Mouse (Mus musculus) embryonic facial prominence, embryonic 10.5 days (tissue): ENCODE measurements at regions not wholly inside any gene's neighbourhood (a gene's known extent, or its start where the extent isn't known, plus 50 kb on each side); places are given as distances from the start of the nearest gene placed in this dataset.

Source experiments
- DNase-seq: peaks from one replicate; pipeline ENCODE4 v3.0.0-alpha.2; 2017; ENCODE audit warnings: low spot score
- H3K27ac ChIP-seq: fragments of 300-500 bp; sonication (generic); replicated peaks from 2 replicates; pipeline ENCODE4 v1.5.1; 2016; ENCODE audit warnings: mild to moderate bottlenecking
- H3K27me3 ChIP-seq: fragments of 300-500 bp; sonication (generic); replicated peaks from 2 replicates; pipeline ENCODE4 v1.6.1; 2016; ENCODE audit warnings: low read depth, mild to moderate bottlenecking; ENCODE audit not compliant: poor library complexity, severe bottlenecking
- H3K36me3 ChIP-seq: fragments of 300-500 bp; sonication (generic); replicated peaks from 2 replicates; pipeline ENCODE4 v1.6.1; 2016; ENCODE audit warnings: mild to moderate bottlenecking, moderate library complexity
- H3K4me1 ChIP-seq: fragments of 300-500 bp; sonication (generic); 2 replicates; pipeline ENCODE4 v1.6.1; 2016
- H3K4me3 ChIP-seq: fragments of 300-500 bp; sonication (generic); 2 replicates; pipeline ENCODE4 v1.5.1; 2016; ENCODE audit warnings: mild to moderate bottlenecking, moderate library complexity
- H3K9me3 ChIP-seq: fragments of 300-500 bp; sonication (generic); 2 replicates; pipeline ENCODE4 v1.6.1; 2016; ENCODE audit warnings: mild to moderate bottlenecking
- WGBS: fragments of 180-500 bp; shearing (Covaris S2); methylation state at CpG from one replicate; pipeline ENCODE4 v1.1.7; 2016; 5-methylcytosine and 5-hydroxymethylcytosine counted together

DNA sequence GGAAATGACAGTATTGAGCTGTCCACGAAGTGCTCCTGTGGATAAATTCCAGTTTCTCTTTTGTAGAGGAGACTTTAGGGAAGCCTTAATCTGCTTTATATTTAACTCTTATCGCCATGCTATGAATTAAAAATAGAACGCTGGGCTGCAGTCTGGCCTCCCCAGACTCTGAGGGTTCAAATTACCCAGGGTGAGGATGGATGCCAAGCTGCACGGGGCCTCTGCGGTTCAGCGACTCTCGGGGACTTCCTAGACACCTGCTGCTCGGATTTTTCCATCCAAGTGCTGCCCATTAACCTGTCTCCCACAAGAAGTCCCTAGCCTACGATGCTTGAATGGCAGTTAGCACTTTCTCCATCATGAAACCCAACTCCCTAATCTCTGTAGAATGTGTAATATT lies 189.3 kb upstream of the Jade1 start:
- H3K36me3 ChIP-seq = no peaks in the 10 kb centered on the region
- H3K4me3 ChIP-seq = no peak overlapping the region
- no peaks in the 10 kb centered on the region for H3K27me3 ChIP-seq
- 55% methylated on average over 9 of the region's 9 CpGs for WGBS
- no peak overlapping the region for H3K27ac ChIP-seq
- H3K9me3 ChIP-seq = no peaks in the 10 kb centered on the region
- DNase-seq = no peak
- H3K4me1 ChIP-seq = no peaks in the 10 kb centered on the region

DNA sequence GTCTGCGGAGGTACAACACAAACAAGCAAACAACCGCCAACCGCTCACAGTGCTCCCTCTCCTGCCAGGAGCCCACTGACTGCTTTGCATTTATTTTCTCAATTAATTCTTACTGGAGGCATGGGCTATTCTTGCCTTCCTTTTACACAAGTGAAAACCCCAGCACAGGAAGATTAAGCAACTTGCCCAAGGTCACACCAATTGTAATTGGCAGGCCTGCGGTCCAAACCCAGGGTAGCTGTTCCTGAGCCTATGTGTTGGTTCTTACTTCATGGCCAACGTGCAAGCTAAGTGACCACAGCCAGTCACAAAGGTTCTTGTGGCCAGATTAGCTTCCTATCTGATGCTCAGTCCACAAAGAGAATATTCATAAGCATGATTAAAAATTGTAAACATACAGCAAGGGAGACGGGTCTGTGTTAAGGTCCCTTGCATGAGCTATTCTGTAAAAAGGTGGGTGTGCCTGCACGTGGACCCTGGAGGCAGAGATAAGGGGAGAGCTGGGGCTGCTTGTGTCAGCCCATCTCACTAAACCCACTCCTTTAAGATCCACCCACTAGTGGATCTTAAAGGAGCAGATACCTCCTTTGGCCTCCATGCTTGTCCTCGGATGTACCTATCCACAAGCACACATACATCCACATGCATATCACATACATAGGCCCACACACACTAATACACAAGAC lies 190.2 kb upstream of the Jade1 start:
- 82% methylated on average over 8 of the region's 8 CpGs for WGBS
- Histone ChIP-seq H3K27me3 (no peaks in the 10 kb centered on the region), H3K9me3 (no peaks in the 10 kb centered on the region), H3K36me3 (no peaks in the 10 kb centered on the region), H3K4me1 (no peaks in the 10 kb centered on the region), H3K27ac (no peak overlapping the region), H3K4me3 (no peak overlapping the region)
- DNase-seq = no peak

DNA sequence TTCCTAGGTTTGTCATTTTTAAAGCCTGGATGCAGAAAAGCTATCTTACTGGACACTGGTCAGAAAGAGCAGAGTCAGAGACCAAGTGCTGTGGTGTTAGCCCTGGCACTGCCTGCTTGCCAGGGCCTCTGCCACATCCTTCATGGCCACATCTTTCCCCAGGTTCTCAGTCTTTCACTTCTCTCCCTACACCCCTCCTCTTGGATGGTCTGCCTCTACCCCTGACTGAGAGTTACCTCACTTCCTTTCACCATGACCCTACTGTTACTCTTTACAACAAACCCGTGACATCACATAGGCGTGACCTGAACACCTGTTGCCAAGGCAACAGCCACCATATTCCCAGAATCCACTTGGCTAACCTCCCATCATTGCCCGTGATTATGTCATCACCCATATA lies 191.6 kb upstream of the Jade1 start:
- H3K27ac ChIP-seq = no peak overlapping the region
- no peaks in the 10 kb centered on the region for H3K9me3 ChIP-seq
- H3K36me3 ChIP-seq = no peaks in the 10 kb centered on the region
- H3K27me3 ChIP-seq = no peaks in the 10 kb centered on the region
- DNase-seq = no peak
- WGBS = 87% methylated on average over 3 of the region's 3 CpGs
- no peak overlapping the region for H3K4me3 ChIP-seq
- no peaks in the 10 kb centered on the region for H3K4me1 ChIP-seq

DNA sequence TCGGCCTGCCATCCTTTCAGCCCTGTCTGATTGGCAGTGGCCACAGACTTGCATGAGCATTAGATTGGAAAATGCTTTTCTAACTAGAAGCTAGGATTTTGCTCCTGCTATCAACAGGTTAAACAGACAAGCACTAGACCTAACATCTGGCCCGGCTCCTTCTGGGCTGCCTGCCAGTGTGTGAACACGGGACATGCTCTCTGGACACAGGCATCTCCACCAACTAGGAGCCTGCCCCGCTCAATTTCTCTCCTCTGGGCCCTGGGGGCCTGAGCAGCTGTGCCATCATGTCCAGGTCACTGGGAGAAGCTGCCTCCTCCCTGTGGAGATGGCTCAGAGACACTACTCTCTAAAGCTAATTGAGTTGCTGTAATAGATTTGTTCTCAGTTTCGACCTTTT lies 195.3 kb upstream of the Jade1 start:
- no peaks in the 10 kb centered on the region for H3K27me3 ChIP-seq
- H3K36me3 ChIP-seq = no peaks in the 10 kb centered on the region
- H3K4me3 ChIP-seq = no peak overlapping the region
- WGBS = 76% methylated on average over 5 of the region's 5 CpGs
- no peak for DNase-seq
- no peak overlapping the region for H3K27ac ChIP-seq
- no peaks in the 10 kb centered on the region for H3K9me3 ChIP-seq
- no peaks in the 10 kb centered on the region for H3K4me1 ChIP-seq

DNA sequence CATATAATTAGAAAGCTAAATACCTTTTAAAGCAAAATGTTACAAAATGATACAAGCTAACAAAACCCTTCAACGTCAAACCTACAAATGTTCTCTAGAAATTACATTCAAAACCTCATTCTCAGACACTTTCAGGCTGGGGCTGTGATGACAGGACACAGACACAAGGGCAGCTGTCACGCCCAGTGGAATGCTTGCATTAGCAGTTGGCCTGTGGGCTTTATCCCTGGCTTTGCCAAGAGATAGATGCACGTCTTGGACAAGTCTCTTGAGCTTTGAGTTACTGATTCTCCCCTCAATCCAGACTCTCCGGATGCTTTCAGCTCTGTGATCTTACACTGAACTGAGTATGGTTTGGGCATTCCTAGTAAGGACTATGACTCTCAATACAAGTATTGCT lies 196.1 kb upstream of the Jade1 start:
- no peak overlapping the region for H3K4me3 ChIP-seq
- H3K27me3 ChIP-seq = no peaks in the 10 kb centered on the region
- no peak for DNase-seq
- H3K4me1 ChIP-seq = no peaks in the 10 kb centered on the region
- no peaks in the 10 kb centered on the region for H3K36me3 ChIP-seq
- WGBS = 70% methylated on average over 4 of the region's 4 CpGs
- H3K9me3 ChIP-seq = no peaks in the 10 kb centered on the region
- H3K27ac ChIP-seq = no peak overlapping the region

DNA sequence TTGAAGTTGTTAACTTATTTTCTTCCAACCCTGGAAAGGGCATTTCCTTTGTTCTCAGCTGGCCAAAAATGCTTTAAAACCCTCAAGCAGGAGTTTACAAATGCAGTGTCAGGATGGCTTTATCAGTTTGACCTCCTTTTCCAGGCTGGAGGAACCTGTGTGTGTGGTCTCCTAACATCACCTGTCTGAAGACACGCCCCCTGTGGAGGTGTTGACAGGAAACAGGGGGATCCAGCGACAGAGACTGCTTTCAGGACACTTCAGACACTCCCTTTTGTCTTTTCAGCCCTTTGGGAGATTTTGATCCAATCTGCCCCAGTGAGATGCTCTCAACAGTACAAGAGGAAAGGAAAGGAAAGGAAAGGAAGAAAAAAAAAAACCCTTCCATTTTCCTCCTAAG lies 202.5 kb upstream of the Jade1 start:
- 13% methylated on average over 2 of the region's 2 CpGs for WGBS
- no peak overlapping the region for H3K27ac ChIP-seq
- H3K9me3 ChIP-seq = no peaks in the 10 kb centered on the region
- H3K36me3 ChIP-seq = no peaks in the 10 kb centered on the region
- no peak for DNase-seq
- H3K4me1 ChIP-seq = peaks cover 13% of the 10 kb centered on the region
- H3K27me3 ChIP-seq = no peaks in the 10 kb centered on the region
- H3K4me3 ChIP-seq = no peak overlapping the region

DNA sequence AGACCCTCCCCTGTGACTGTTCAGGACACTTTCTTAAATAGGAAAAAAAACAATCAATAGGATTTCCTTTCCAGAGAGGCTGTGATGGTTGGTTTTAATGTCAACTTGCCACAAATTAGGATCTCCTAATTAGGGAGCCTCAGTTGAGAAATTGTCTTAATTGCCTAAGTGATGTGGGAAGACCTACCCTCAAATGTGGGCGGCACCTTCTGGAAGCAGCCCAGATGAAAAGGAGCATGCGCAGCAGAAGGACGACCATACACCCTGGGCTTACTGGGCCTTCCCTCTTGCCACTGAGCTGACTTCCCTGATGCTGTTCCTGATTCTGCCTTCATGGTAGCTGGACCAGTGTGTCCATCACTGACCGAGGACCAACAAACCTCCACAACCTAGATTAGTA lies 203.7 kb upstream of the Jade1 start:
- H3K27ac ChIP-seq = no peak overlapping the region
- no peaks in the 10 kb centered on the region for H3K9me3 ChIP-seq
- no peaks in the 10 kb centered on the region for H3K27me3 ChIP-seq
- H3K4me3 ChIP-seq = no peak overlapping the region
- WGBS = 84% methylated on average over 4 of the region's 4 CpGs
- no peak for DNase-seq
- H3K36me3 ChIP-seq = no peaks in the 10 kb centered on the region
- peaks cover 13% of the 10 kb centered on the region for H3K4me1 ChIP-seq

DNA sequence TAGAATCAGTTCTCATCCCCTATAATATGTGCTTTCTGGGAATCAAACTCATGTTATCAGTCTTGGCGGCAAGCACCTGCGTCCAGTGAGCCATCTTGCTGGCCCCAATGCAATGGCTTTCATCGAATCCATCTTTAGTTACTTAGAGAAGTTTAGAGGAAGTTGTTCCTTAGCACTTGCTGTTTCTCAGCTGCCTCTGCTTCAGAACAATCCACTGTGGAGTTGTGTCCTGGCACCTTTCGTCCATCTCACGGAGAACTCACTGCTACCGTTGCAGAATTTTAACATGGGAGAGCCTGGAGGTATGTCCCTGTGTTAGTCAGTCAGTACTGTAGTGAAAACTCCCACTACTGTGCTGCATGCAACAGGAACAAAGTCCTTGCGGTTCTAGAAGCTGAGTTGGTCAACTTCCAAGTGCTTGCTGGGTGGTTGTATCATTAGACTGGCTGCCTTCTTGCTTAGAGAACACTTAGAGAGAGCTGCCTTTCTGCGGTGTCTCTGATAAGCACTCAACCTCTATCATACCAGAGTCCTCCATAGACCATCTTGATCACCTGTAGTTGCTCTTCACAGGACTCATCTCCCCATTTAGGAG lies 204.3 kb upstream of the Jade1 start:
- Histone ChIP-seq H3K4me3 (no peak overlapping the region), H3K36me3 (no peaks in the 10 kb centered on the region), H3K27ac (no peak overlapping the region), H3K4me1 (peaks cover 13% of the 10 kb centered on the region), H3K27me3 (no peaks in the 10 kb centered on the region), H3K9me3 (no peaks in the 10 kb centered on the region)
- DNase-seq = no peak
- 95% methylated on average over 8 of the region's 8 CpGs for WGBS

DNA sequence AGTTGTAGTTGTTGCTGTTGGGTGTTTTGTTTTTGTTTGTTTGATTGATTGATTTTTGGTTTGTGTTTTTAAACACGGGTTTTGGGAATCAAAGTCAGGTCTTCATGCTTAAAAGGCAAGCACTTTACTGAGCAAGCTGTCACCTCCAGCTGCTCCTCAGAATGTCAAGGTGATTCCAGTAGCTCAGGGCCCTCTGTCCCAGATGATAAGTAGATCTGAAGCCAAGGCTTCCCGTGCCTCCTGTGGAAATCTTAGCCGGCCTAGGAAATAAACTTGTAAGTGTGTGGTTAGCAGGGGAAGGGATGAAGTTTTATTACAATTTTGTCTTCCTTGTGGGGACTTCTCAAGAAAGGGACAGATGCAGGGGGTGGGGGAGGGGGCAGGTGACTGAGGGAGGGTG lies 205.2 kb upstream of the Jade1 start:
- peaks cover 13% of the 10 kb centered on the region for H3K4me1 ChIP-seq
- no peak for DNase-seq
- 81% methylated on average over 3 of the region's 3 CpGs for WGBS

DNA sequence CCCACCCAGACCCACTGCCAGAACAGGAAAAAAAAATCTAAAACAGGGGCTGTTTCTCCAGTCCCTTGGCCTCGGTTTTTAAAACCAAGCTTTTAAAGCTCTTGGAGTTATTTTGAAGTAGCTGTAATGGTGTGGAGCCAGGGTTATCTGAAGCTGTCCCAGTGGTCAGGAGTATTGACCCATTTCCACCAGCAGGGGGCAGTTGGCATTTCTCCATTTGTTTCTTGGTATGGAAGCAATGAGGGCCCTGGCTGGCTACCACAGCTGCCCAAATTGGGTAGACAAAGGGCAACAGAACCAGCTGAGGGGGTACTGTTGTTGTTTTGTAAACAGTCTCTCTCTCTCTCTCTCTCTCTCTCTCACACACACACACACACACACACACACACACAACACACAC lies 206.7 kb upstream of the Jade1 start:
- peak; percentile 45 for DNase-seq
- H3K9me3 ChIP-seq = no peaks in the 10 kb centered on the region
- H3K27me3 ChIP-seq = no peaks in the 10 kb centered on the region
- H3K4me3 ChIP-seq = no peak overlapping the region
- H3K4me1 ChIP-seq = peaks cover 13% of the 10 kb centered on the region
- no peaks in the 10 kb centered on the region for H3K36me3 ChIP-seq
- 58% methylated on average over 1 of the region's 1 CpGs for WGBS
- no peak overlapping the region for H3K27ac ChIP-seq

More for the DNA sequence above, 205.2 kb upstream of the Jade1 start:
- Histone ChIP-seq H3K27me3 (no peaks in the 10 kb centered on the region), H3K27ac (no peak overlapping the region), H3K4me3 (no peak overlapping the region), H3K36me3 (no peaks in the 10 kb centered on the region), H3K9me3 (no peaks in the 10 kb centered on the region)

DNA sequence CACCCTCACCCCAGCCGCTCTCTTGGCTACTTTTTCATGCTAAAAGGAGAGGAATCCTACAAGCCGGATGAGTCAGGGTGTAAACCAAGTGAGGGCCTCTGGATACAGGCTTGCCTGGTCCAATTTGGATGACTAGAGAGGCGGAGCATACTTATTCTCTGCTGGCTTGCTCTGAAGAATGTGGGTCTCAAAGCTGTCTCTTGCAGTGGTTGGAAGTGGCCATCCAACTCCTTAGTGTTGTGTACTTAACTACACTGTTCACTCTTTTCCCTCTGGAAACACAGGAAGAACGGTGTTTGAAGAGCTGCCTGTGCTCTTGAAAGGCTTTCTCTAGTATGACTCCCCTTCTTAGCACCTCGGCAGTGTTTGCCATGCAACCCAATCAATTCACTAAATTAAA lies 208.7 kb upstream of the Jade1 start:
- H3K4me3 ChIP-seq = no peak overlapping the region
- DNase-seq = no peak
- 66% methylated on average over 5 of the region's 5 CpGs for WGBS
- H3K4me1 ChIP-seq = no peaks in the 10 kb centered on the region
- no peak overlapping the region for H3K27ac ChIP-seq
- H3K27me3 ChIP-seq = no peaks in the 10 kb centered on the region
- H3K36me3 ChIP-seq = no peaks in the 10 kb centered on the region
- no peaks in the 10 kb centered on the region for H3K9me3 ChIP-seq

DNA sequence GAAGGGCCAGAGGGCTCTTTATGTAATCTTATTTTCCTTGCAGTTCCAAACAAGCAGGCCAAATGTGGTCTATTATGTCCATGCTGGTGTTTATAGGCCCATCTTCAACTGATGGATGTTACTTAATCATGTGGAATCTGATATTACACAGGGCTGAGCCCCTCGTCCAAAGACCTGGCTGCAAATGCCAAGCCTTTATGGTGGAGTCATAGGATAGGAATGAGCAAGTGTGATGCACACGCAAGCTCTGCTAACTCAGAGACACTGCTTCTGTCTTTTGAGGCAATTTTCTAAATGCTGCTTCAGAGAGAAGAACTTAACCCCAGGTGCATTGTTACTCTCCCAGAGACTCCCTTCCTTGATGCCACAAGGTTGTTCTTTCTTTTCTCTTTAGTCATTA lies 212.1 kb upstream of the Jade1 start:
- no peak overlapping the region for H3K27ac ChIP-seq
- DNase-seq = no peak
- WGBS = 81% methylated on average over 2 of the region's 2 CpGs
- no peaks in the 10 kb centered on the region for H3K27me3 ChIP-seq
- no peak overlapping the region for H3K4me3 ChIP-seq
- no peaks in the 10 kb centered on the region for H3K4me1 ChIP-seq
- H3K9me3 ChIP-seq = no peaks in the 10 kb centered on the region
- no peaks in the 10 kb centered on the region for H3K36me3 ChIP-seq

DNA sequence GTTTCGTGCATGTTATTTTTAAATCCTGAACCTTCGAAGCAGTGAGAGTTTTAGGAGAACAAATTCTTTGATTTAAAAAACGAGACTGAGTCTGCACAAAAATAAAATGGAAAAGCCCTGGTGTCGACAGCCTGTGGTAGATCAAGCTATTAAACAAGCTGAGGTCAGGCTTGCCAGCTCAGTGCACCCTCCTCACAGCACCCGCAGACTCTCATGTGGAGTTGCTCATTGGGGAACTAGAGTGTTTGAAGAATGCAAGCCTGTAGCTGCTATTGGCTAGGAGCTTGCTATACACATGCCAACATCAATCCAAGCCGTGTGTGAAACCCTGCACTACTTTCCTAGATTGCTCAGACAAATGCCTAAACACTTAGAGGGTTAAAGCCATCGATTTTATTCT lies 223.1 kb upstream of the Jade1 start:
- Histone ChIP-seq H3K36me3 (no peaks in the 10 kb centered on the region), H3K4me3 (no peak overlapping the region), H3K9me3 (peaks cover 8% of the 10 kb centered on the region; the same call in 1 of the 2 replicates), H3K27ac (no peak overlapping the region), H3K27me3 (no peaks in the 10 kb centered on the region), H3K4me1 (peaks cover 3% of the 10 kb centered on the region; the same call in 1 of the 2 replicates)
- 85% methylated on average over 7 of the region's 7 CpGs for WGBS
- DNase-seq = no peak
